Comparison of ENCODE assay signal across 13 mouse cellular contexts in the genomic region with DNA sequence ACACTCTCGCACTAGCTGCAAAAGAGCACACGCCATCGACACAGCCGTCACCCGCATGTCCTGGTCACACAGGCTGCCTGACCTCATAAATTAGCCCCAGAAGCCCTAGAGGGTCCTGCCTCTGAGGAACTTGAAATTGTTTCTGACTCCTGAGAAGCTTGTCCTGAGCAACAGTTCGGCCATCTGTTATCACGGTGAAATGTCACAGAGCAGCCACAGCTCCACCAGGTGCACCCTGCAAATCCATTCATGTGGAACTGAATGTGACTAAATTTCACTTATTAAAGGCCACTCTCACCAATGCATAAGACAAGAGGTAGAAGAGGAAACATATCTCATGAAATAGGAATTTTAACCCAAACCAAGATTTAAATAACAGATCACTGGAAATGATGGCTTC.
"Had no signal": no experiment of that assay in that cellular context is flagged by ENCODE, and none has a peak within 500 bp of the region (broad histone marks: within the 10 kb centered on the region; RNA-seq: fewer than 3 reads in every experiment).

No protein-coding gene starts in this region.

- ATAC-seq: hindbrain, postnatal 0 days had no signal

- DNase-seq: gastrocnemius, postnatal 25 days; heart, adult 2 months; heart, postnatal 14 days; heart, postnatal 36 days; kidney, adult 11 months; kidney, adult 2 months; kidney, adult 9 months; kidney, postnatal 14 days; kidney, postnatal 36 days; layer of hippocampus, adult 9-11 months; liver, embryonic 13.5 days; lung, adult 2 months had no signal
